Mouse (Mus musculus) right cerebral cortex, postnatal 25 days (tissue): Measurements from ENCODE around the gene Sec14l4.

Source experiments
- DNase-seq: peaks from one replicate; pipeline ENCODE4 v3.0.0; 2022

Gene Sec14l4

GRCm38 (mm10) chr11:4027561-4028334 is 3.5 kb upstream of the Sec14l4 start:
- DNase-seq = peak; percentile 31

DNA sequence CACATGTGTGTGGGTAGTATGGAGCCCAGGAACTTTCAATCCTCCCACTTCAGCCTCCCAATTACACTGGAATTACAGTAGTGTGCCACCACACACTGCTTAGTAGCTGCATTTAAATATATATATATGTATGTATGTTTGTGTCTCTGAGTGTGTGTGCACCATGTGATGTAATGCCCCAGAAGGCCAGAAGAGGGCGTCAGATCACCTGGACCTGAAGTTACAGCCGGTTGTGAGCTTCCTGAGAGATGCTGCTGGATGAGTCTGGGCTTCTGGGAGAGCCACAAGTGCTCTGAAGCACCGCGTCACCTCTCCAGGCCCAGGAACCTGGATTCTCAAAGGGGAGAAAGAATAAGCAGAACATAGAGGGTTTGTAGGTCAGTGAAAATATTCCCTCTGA is 1.9 kb upstream of the Sec14l4 start:
- no peak for DNase-seq

DNA sequence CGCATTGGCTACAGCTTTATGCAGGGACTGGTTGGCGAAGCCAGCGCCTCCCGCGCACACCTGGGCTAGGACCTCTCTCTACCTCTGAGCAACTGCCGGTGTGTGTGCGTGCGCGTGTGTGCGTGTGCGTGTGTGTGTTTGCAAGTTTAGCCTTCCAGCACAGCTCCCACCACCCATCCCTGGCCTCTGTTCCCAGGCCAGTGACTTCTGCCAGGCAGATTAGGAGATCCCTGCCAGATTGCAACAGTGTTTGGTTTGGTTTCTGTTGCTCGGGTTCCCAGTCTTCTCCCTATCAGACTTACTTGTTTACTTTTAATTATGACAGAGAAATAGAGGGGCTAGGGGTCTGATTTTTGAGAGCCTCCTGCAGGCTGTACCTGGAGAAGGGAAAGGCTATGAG is 699 bp downstream of the Sec14l4 start:
- no peak for DNase-seq

DNA sequence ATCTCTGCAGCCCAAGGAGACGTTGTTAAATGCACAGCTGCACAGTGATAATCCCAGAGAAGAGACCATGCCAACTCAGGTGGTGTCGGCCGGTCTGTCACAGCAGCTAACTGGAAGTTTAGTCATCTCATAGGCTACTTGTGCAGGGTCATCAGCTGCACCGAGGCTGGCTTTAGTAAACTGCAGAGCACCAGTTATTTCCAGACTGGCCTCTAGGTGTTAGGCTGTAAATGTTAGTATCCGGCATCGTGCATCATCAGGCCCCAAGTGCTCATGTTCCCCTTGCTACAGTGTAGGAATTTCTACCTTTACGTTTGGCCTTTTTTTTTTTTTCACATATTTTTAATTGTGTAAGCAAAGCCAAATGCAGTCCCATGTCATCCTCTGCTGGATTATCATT is 2.2 kb downstream of the Sec14l4 start:
- DNase-seq = no peak

- DNase-seq = no peak
These were observed 2.9 kb downstream of the Sec14l4 start for GRCm38 (mm10) chr11:4034169-4034568.

DNA sequence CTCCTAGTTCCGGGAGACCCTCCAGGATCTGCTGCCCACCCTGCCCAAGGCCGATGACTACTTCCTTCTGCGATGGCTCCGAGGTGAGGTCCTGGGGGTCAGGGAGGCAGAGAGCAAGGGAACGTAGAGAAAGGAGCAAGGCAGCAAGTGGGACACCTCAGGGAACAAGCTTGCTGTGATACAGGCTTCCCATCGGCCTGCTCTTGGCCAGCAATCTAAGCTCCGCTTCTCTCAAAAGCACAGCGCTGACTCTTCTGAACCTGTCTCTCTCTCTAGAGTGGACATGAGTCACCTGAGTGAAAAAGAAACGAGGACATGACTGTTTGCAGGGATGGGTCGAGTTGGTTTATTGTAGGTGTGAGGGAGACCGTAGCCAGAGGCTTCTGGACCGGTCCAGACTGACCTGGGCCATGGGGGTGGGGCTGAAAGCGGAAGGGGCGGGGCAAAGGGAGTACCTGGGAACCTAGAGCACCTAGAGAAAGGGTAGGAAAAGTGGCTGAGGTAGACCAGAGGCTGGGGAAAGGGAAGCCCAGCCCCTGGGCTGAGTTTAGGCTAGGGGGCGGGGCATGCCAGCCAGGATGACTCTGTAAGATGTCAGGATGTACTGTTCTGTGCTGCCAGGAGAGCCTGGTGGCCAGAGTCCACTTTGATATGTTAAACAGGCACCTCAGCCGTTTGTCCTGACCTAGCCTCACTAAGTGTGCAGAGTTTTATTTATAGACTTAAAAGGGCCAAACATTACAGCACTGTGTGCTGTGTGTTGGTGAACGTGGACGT is 4.0 kb downstream of the Sec14l4 start:
- no peak for DNase-seq

DNA sequence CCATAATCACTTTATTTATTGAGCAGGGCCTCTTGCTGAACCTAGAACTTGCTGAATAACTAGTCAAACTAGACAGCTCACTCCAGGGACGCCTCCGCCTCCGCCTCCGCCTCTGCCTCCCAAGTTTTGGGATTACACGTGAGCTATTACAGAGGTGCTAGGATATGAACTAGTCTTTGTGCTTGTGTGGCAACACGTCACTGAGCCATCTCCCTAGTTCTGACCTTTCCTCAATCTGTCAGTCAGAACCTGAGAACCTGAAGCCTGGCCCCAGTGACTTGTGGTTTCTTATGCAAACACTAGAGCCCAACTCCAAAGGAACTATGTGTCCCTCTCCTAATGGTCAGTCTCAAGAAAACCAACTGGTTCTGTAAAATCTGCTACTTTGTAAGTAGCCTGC is 4.7 kb downstream of the Sec14l4 start:
- no peak for DNase-seq

DNA sequence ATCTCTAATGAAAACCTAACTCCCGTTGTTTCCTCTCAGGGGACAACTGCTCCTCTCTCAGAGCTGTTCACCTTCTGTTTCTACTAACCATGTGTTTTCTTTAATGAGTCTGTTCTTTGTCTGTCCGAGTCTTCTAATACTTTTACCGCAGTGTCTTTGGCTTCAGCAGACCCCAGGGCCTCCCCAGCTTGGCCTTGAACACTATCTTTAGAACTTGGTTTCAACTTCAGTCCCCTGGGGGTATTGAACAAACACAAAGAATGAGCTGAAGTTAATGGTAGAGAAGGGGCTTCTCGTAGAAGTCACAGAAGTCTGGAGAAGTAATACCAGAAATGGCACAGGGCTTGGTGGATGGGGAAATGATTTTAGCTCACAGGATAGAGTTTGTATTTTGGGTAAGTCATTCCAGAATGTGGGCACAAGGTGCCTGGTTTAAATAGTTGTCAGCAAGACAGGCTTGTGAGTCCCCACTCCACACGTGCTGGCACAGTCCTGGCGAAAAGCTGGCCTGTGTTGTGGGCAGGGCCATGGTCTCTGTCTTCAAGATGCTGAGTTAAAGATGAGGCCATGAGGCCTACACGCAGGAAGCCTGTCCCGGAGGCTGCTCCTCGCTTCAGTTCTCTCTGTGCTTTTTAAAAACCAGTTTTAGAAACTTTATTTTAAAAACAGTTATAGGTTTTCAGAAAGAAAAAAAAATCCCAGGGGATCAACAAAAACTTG is 5.3 kb downstream of the Sec14l4 start:
- DNase-seq = no peak

GRCm38 (mm10) chr11:4039951-4040350 is 8.7 kb downstream of the Sec14l4 start:
- DNase-seq = no peak

DNA sequence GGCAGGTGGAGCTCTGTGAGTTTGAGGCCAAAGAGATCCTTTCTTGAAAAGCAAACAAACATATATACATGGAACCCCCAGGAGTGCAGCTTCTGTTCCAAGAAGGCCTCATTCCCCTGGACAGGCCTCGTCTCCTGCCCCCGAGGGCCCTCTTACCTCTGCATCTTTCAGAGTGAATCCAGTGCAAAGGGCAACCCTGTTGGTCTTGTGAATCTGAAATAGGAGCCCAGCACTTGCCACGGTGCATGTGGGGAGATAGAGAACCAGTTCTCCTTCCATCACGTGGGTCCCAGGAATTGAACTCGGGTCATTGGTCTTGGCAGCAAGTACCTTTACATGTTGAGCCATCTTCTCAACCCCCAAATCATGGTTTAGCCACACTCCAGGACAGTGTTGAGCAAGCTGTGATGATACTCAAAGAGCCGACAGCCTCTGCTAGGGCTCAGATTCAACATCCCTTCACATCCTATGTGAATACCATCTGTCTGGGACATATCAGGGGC is 9.9 kb downstream of the Sec14l4 start:
- DNase-seq = no peak

DNA sequence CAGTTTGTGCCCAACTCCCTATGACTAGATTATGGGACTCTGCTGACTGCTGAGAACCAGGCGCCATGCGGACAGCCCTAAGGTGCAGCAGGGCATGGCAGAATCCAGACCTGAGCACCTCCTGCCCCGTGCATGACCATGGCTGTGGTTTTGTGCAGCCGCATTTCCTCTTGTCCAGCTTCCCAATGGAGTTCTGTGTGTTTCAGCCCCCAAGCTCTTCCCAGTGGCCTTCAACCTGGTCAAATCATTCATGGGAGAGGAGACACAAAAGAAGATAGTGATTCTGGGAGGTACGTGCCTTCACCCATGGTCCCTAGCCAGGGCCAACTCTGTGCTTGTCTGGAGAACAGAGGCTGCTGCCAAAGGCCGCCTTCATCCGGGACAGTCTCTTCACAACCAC is 11.8 kb downstream of the Sec14l4 start:
- no peak for DNase-seq

- DNase-seq = no peak
These were observed 15.3 kb downstream of the Sec14l4 start for GRCm38 (mm10) chr11:4046526-4046925.

- DNase-seq = no peak
These were observed 16.5 kb downstream of the Sec14l4 start for GRCm38 (mm10) chr11:4047766-4048165.

GRCm38 (mm10) chr11:4048438-4048837 is 17.2 kb downstream of the Sec14l4 start:
- no peak for DNase-seq

GRCm38 (mm10) chr11:4053586-4053985 is 22.3 kb downstream of the Sec14l4 start:
- peak; percentile 57 for DNase-seq

GRCm38 (mm10) chr11:4060866-4061575 is 29.8 kb downstream of the Sec14l4 start:
- DNase-seq = peak; percentile 24

GRCm38 (mm10) chr11:4062523-4062922 is 31.3 kb downstream of the Sec14l4 start:
- DNase-seq = no peak

- DNase-seq = no peak
These were observed 31.7 kb downstream of the Sec14l4 start for GRCm38 (mm10) chr11:4062981-4063380.

DNA sequence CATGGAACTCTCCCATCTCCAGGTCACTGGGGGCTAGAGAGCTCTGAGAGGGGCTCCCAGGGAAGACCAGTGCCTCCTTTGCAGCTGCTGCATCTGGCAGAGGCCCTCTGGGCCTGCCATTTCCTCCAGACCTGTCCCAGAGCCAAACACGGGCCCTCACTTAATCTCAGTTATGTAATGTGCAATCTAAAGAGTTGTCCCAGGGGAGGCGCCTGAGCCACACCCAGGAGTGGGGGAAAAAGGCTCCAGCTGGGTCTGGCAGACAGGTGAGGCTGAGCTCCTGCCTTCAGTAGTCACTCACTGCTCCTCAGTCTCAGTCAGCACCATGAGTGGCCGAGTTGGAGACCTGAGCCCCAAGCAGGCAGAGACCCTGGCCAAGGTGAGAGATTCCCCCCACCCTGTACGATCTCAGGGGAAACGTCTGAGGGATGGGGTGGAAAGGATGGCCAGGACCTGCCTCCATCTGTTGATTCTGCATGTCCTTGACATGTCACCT is 33.4 kb downstream of the Sec14l4 start, which contains the start of gene Sec14l3:
Gene Sec14l3, plus strand, starts transcription at position 215 of the 496 bp plus-strand sequence.
- no peak for DNase-seq

GRCm38 (mm10) chr11:4069664-4070063 is 38.4 kb downstream of the Sec14l4 start:
- no peak for DNase-seq

DNA sequence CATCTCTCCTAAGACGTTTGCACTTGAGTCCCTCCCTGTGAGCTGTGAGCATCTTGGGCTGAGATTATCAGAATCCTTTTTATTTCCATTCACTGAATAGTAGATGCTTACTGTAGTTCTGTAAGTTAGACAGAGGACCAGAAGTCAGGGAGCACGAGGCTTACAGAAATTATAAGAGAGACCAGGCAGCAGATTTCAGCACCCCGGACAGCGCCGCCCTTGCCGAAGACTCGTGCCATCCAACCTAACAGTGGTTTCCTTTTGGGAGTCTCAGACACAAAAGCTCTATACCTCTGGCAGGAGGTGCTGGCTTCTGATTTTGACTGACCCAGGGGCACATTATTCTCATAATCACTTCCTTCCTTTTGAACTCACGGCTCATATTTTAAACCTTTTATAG is 45.4 kb downstream of the Sec14l4 start:
- DNase-seq = no peak

GRCm38 (mm10) chr11:4078267-4078933 is 47.1 kb downstream of the Sec14l4 start:
- no peak for DNase-seq
